Mouse (Mus musculus) lung, adult 2 months (tissue): ENCODE measurements around the gene Klf16.

Source experiments
- CTCF ChIP-seq: fragments of 200-500 bp; IDR thresholded peaks from 2 replicates; pipeline ENCODE4 v1.5.1; 2011; ENCODE audit warnings: mild to moderate bottlenecking, low read length, control low read depth; ENCODE audit not compliant: insufficient read depth
- POLR2A ChIP-seq: fragments of 200-500 bp; IDR thresholded peaks from 2 replicates; pipeline ENCODE4 v1.6.1; 2011; ENCODE audit warnings: low read depth, mild to moderate bottlenecking, control low read depth, low read length, borderline replicate concordance; ENCODE audit errors: extremely low read depth

DNA sequence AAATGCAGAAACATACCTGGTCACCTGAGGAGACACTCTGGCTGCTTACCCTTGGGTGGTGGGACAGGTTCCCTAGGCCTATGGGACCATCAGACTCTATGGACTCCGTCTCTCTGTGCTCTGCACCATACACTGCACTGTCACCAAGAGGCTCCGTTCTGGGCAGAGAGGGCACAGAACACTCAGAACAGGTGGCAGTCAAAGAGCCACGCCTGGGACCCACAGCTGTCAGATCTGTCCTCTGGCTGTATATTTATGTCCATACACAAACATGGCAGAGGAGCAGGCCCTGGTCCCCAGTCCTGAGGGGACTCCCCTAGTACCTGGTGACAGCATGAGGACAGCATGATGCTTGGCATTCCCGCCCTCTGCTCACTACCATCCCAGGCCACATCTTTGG, 48.6 kb upstream of the Klf16 start:
- no peak for TF ChIP-seq CTCF
- no peak for TF ChIP-seq POLR2A
